Mouse (Mus musculus): ENCODE data around the gene Tomt. TPM values are rescaled to one million over a fixed set of nuclear protein-coding genes. Genes with fewer than 3 reads are reported as not detected.

Tomt gene
- total and polyA plus RNA-seq, 3 experiments = 0.07 to 1.3 (median 1.1) TPM

DNA sequence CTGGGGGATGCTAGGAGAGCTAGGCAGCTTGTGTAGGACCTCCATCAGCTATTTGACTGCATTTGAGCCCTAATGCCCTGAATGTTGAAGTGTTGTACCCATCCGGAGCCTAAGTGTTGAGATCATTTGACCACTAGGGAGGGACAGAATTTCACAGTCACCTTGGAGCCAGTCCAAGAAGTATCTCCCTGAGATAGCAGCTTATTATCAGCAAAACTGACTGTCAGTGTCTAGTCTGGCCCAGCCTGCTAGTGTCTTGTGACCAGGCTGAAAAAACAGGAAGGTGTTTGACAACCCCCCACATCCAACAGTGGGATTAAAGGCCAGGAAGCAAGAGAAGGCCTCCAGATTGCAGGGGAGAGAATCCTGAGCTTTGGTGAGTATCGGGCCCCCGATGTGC, 34.9 kb downstream of the Tomt start:
- Histone ChIP-seq H3K36me3 (replicated peaks in 1 of 2; ENCODE audit: control insufficient read depth in 1 of 2, insufficient read depth in 1 of 2, low read length in 1 of 2) (no peaks in the 10 kb centered on the region), H3K4me1 (ENCODE audit: control insufficient read depth in 1 of 2, insufficient read depth in 2 of 2) (no peaks in the 10 kb centered on the region; a peak in 1 of 4 replicates), H3K4me3 (replicated peaks in 1 of 3; ENCODE audit: low read depth in 2 of 3, low read length in 2 of 3, poor library complexity in 1 of 3) (no peak overlapping the region), H3K9me3 (replicated peaks; ENCODE audit: low read length) (no peaks in the 10 kb centered on the region), H3K27ac (ENCODE audit: insufficient read depth, low read depth) (no peak overlapping the region), H3K9ac (ENCODE audit: insufficient read depth, low read depth) (no peak overlapping the region), H3K4me2 (ENCODE audit: insufficient read depth, low read depth, poor library complexity, severe bottlenecking) (no peak overlapping the region), H3K27me3 (replicated peaks) (no peaks in the 10 kb centered on the region), H3K79me2 (replicated peaks; ENCODE audit: control insufficient read depth, extremely low read depth, insufficient read depth, poor library complexity, severe bottlenecking) (no peaks in the 10 kb centered on the region)
- dilution Hi-C loops (cut with MboI; ENCODE audit: extremely low pct_ligation_motif_present, extremely low pct_unique_long_range_greater_than_20kb, low sequenced_read_pairs) = no loop called here
- DNase-seq (ENCODE audit: extremely low read depth) = no peak
- no peak for TF ChIP-seq ETS1 (conservative IDR thresholded peaks at IDR 0.05; ENCODE audit: low read depth, low read length)
- TF ChIP-seq NELFE (IDR thresholded peaks at IDR 0.05; ENCODE audit: low read depth, low read length) = no peak
- no peak for TF ChIP-seq IRF4 (IDR thresholded peaks at IDR 0.05; ENCODE audit: low read depth, low read length)
- no peak for TF ChIP-seq TBP (conservative IDR thresholded peaks at IDR 0.05; ENCODE audit: low read depth, low read length)
- TF ChIP-seq RAD21 (IDR thresholded peaks at IDR 0.05; ENCODE audit: low read depth, low read length) = no peak
- no peak for TF ChIP-seq JUND (conservative IDR thresholded peaks at IDR 0.05; ENCODE audit: low read depth, low read length)
- no peak for TF ChIP-seq PAX5 (IDR thresholded peaks at IDR 0.05; ENCODE audit: low read length)
- no peak for TF ChIP-seq ZNF384 (IDR thresholded peaks at IDR 0.05; ENCODE audit: low read depth, low read length)
- TF ChIP-seq POLR2A (IDR thresholded peaks at IDR 0.05; ENCODE audit: low read depth, low read length) = no peak
- no peak for TF ChIP-seq RCOR1 (conservative IDR thresholded peaks at IDR 0.05; ENCODE audit: low read depth, low read length)
- TF ChIP-seq GABPA (IDR thresholded peaks at IDR 0.05; ENCODE audit: insufficient replicate concordance, low read depth, low read length) = no peak
- TF ChIP-seq USF2 (conservative IDR thresholded peaks at IDR 0.05; ENCODE audit: low read depth, low read length) = no peak
- in situ Hi-C loops (cut with MboI; ENCODE audit: low pct_ligation_motif_present, low pct_unique_long_range_greater_than_20kb, low sequenced_read_pairs) = no loop called here

DNA sequence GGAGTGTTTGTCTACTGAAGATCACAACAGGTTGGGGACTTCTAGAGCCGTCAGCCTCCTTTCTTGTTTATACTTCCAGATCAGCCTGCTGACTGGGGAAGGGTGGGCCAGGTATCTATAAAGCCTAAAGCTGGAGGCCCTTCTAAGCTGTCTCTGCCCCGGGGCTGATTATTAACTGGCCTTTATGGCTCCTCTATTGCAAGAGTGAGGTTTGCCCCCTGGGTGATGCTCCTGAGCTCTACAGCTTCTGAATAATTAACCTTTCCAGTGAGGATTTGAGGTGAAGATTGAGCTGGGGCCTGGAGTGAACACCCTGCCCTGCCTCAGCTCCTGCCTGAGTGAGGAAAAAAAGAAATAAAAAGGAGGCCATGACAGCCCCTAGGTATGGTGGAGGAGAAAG, 35.5 kb downstream of the Tomt start, which contains the start of gene Folr1:
Gene Folr1, minus strand, starts transcription at position 160 of the 400 bp plus-strand sequence.
- no peak within 1 kb of the TSS for H3K4me3 ChIP-seq (replicated peaks in 1 of 3; ENCODE audit: low read depth in 2 of 3, low read length in 2 of 3, poor library complexity in 1 of 3)
- H3K9ac ChIP-seq (ENCODE audit: insufficient read depth, low read depth) = no peak within 1 kb of the TSS
- no peak for DNase-seq (ENCODE audit: extremely low read depth)
- no peaks in the 10 kb centered on the region for H3K36me3 ChIP-seq (replicated peaks in 1 of 2; ENCODE audit: control insufficient read depth in 1 of 2, insufficient read depth in 1 of 2, low read length in 1 of 2)
- H3K79me2 ChIP-seq (replicated peaks; ENCODE audit: control insufficient read depth, extremely low read depth, insufficient read depth, poor library complexity, severe bottlenecking) = no peaks in the 10 kb centered on the region
- TF ChIP-seq JUN (IDR thresholded peaks at IDR 0.05; ENCODE audit: insufficient read depth, low read depth, low read length) = no peak
- no peak for TF ChIP-seq SIN3A (IDR thresholded peaks at IDR 0.05; ENCODE audit: low read length)
- no peak for TF ChIP-seq TBP (conservative IDR thresholded peaks at IDR 0.05; ENCODE audit: low read depth, low read length)
- no peak for TF ChIP-seq MAZ (IDR thresholded peaks at IDR 0.05; ENCODE audit: low read depth, low read length)
- no peak for TF ChIP-seq BHLHE40 (IDR thresholded peaks at IDR 0.05; ENCODE audit: low read depth, low read length)
- TF ChIP-seq TCF12 (IDR thresholded peaks at IDR 0.05; ENCODE audit: low read depth, low read length) = no peak
- TF ChIP-seq NRF1 (IDR thresholded peaks at IDR 0.05; ENCODE audit: low read depth, low read length) = no peak
- TF ChIP-seq E2F4 (IDR thresholded peaks at IDR 0.05; ENCODE audit: insufficient replicate concordance, low read depth, low read length) = no peak
- TF ChIP-seq CHD2 (IDR thresholded peaks at IDR 0.05; ENCODE audit: low read length) = no peak
- no peak for TF ChIP-seq NELFE (IDR thresholded peaks at IDR 0.05; ENCODE audit: low read depth, low read length)
- no peak for TF ChIP-seq CTCF (conservative IDR thresholded peaks at IDR 0.05 in 1 of 2, IDR thresholded peaks at IDR 0.05 in 1 of 2; ENCODE audit: low read depth in 2 of 2, low read length in 2 of 2)
- H3K27me3 ChIP-seq (replicated peaks) = no peaks in the 10 kb centered on the region
- H3K4me1 ChIP-seq (ENCODE audit: control insufficient read depth in 1 of 2, insufficient read depth in 2 of 2) = peaks cover 0 to 4% of the 10 kb centered on the region in 2 experiments; a peak in 3 of 4 replicates
- H3K4me2 ChIP-seq (ENCODE audit: insufficient read depth, low read depth, poor library complexity, severe bottlenecking) = no peak within 1 kb of the TSS
- no peaks in the 10 kb centered on the region for H3K9me3 ChIP-seq (replicated peaks; ENCODE audit: low read length)
- H3K27ac ChIP-seq (ENCODE audit: insufficient read depth, low read depth) = no peak within 1 kb of the TSS
- in situ Hi-C loops (cut with MboI; ENCODE audit: low pct_ligation_motif_present, low pct_unique_long_range_greater_than_20kb, low sequenced_read_pairs) (no loop called here), dilution Hi-C loops (cut with MboI; ENCODE audit: extremely low pct_ligation_motif_present, extremely low pct_unique_long_range_greater_than_20kb, low sequenced_read_pairs) (no loop called here)

Measured in CH12.LX (cell line).